ENCODE assay signal across 20 mouse cellular contexts in the genomic region with DNA sequence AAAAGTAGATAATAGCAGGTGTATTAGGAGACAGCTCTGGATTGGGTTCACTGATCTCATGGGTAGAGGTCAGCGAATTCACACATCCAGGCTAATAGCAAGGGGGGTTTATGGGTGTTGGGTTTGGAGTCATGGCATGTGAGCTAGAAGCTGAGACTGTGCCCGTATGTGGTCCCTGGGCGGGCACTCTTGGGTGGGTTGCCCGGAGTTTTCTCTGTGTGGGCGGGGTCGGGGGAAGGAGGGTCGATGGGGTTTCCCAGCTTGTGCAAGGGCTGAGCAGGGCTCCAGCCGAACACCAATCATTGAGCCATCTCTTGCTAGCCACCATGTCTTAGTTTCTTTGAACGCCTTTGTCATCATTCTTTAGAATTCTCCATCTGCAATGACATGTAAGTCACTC. TPM values are rescaled to one million over a fixed set of nuclear protein-coding genes. Genes with fewer than 3 reads are reported as not detected.
A peak's percentile ranks its signal among the peaks of the same experiment; 100 is the strongest.
DNase-seq lines count a peak whose midpoint lies in the region; ATAC-seq and TF ChIP-seq lines count a peak whose summit lies in the region.
"Had no signal": no experiment of that assay in that cellular context is flagged by ENCODE, and none has a peak within 500 bp of the region (broad histone marks: within the 10 kb centered on the region; RNA-seq: fewer than 3 reads in every experiment).

No protein-coding gene starts in this region.

- H3K4me1 ChIP-seq in midbrain, embryonic 10.5 days = no peaks in the 10 kb centered on the region
- no peaks in the 10 kb centered on the region for H3K4me1 ChIP-seq in midbrain, embryonic 13.5 days (replicated peaks)

- no peak overlapping the region for H3K4me3 ChIP-seq in layer of hippocampus, adult 2 months
- no peak overlapping the region for H3K4me3 ChIP-seq in midbrain, embryonic 10.5 days
- no peak overlapping the region for H3K4me3 ChIP-seq in midbrain, embryonic 13.5 days (replicated peaks)

- H3K4me2 ChIP-seq in midbrain, embryonic 13.5 days (replicated peaks) = no peak overlapping the region

- H3K27ac ChIP-seq in layer of hippocampus, adult 2 months = peak overlapping the region; percentile 89; the same call in 1 of the 2 replicates
- H3K27ac ChIP-seq in midbrain, embryonic 10.5 days (replicated peaks) = no peak overlapping the region
- H3K27ac ChIP-seq in midbrain, embryonic 13.5 days = no peak overlapping the region

- H3K36me3 ChIP-seq in midbrain, embryonic 10.5 days = no peaks in the 10 kb centered on the region
- H3K36me3 ChIP-seq in midbrain, embryonic 13.5 days = no peaks in the 10 kb centered on the region

- DNase-seq in heart, adult 11 months = peak; percentile 76
- no peak for DNase-seq in heart, adult 8-10 months (ENCODE audit: low spot score)
- DNase-seq in layer of hippocampus, adult 2 months (ENCODE audit: low spot score in 2 of 2) = no peak
- DNase-seq in layer of hippocampus, adult 8-10 months (ENCODE audit: low spot score in 2 of 2) = no peak
- DNase-seq in midbrain, embryonic 10.5 days (ENCODE audit: low spot score) = peak; percentile 9
- DNase-seq: adrenal gland, adult 2 months; adrenal gland, adult 8-10 months; adrenal gland, postnatal 10 days; adrenal gland, postnatal 14 days; adrenal gland, postnatal 25 days; adrenal gland, postnatal 36 days; B cell, adult 2 months; cerebellum, adult 11 months; cerebellum, adult 11-12 months; cerebellum, adult 18-20 months had no signal

- H3K27me3 ChIP-seq in midbrain, embryonic 10.5 days (ENCODE audit: low read depth, poor library complexity, severe bottlenecking) = no peaks in the 10 kb centered on the region
- no peaks in the 10 kb centered on the region for H3K27me3 ChIP-seq in midbrain, embryonic 13.5 days
- H3K27me3 ChIP-seq: CH12.LX, Patski had no signal

- WGBS in midbrain, embryonic 10.5 days = 91% methylated on average over 9 of the region's 9 CpGs
- WGBS in midbrain, embryonic 13.5 days = 93% methylated on average over 9 of the region's 9 CpGs

- H3K9me3 ChIP-seq in midbrain, embryonic 10.5 days (replicated peaks) = peaks cover 19% of the 10 kb centered on the region; the same call in 1 of the 2 replicates
- peaks cover 15% of the 10 kb centered on the region; the same call in 1 of the 2 replicates for H3K9me3 ChIP-seq in midbrain, embryonic 13.5 days

- TF ChIP-seq CTCF in layer of hippocampus, adult 2 months (conservative IDR thresholded peaks at IDR 0.05) = no peak

- H3K9ac ChIP-seq in midbrain, embryonic 13.5 days (replicated peaks) = no peak overlapping the region

- no peak for ATAC-seq in midbrain, embryonic 13.5 days
- ATAC-seq: activated CD4-positive, CD25-positive, alpha-beta regulatory T cell, adult 4 months; CD4-positive, CD25-positive, alpha-beta regulatory T cell, adult 4 months; Patski had no signal

RNA-seq across cellular contexts. Expression of gene Actr3b, which starts 12.7 kb away (rescaled TPM):
- total RNA-seq in heart, adult 8-10 months (2022) = 10 to 100 TPM; 41.0 to 62.7 (median 51.3) TPM
- 100 to 1,000 TPM; 136 to 139 TPM for total RNA-seq in layer of hippocampus, adult 2 months (2021)
- total RNA-seq in layer of hippocampus, adult 8-10 months (2022) = 100 to 1,000 TPM; 132 to 138 (median 137) TPM
- polyA plus RNA-seq in midbrain, embryonic 10.5 days (2016; fragmentation: Nextera tagmentation; extraction: Ambion mirVana) = 7.0 and 7.2 TPM in 2 replicates
- 13.6 and 15.2 TPM in 2 replicates for polyA plus RNA-seq in midbrain, embryonic 13.5 days (2015; fragmentation: Nextera tagmentation; extraction: Ambion mirVana)

Comparison
In these comparisons a context has a peak if more than half of its experiments do, and no peak if none do; other contexts are left out.
1. DNase-seq: peak in heart, adult 11 months (single experiment) and midbrain, embryonic 10.5 days (single experiment); none in heart, adult 8-10 months (single experiment), layer of hippocampus, adult 2 months (0 of 2) and layer of hippocampus, adult 8-10 months (0 of 2).